Mouse (Mus musculus) heart, postnatal 10 days (tissue): ENCODE measurements around the gene 4930563M21Rik. TPM values are rescaled to one million over a fixed set of nuclear protein-coding genes. Genes with fewer than 3 reads are reported as not detected.
"Not testable (repeated sequence)": the region's sequence is repeated elsewhere in the genome, so short reads cannot be mapped to it uniquely, and the experiment has no call there.

Source experiments
- DNase-seq, 2 experiments: peaks; one replicate each; pipeline ENCODE4 v3.0.0; 2021
- intact Hi-C: fragments of 180-260 bp; cut with DNase I; formaldehyde crosslinking; loops from one replicate; pipeline ENCODE4 v1.15.1; 2025
- total RNA-seq, 2 experiments: library from RNA; stranded (reverse); gene quantifications; 2 replicates each; pipeline ENCODE4 v1.2.3; 2021

The 4930563M21Rik gene
- total RNA-seq, result not detected

GRCm38 (mm10) chr9:56010450-56010849, at the start of gene 4930563M21Rik:
TSS of gene 4930563M21Rik (minus strand) at chr9:56010550.
- intact Hi-C loops, result no loop called here

GRCm38 (mm10) chr9:56056147-56056546, 45.8 kb upstream of the 4930563M21Rik start:
- DNase-seq, result no peak
- intact Hi-C loops, result no loop called here

More at GRCm38 (mm10) chr9:56010450-56010849, at the start of gene 4930563M21Rik:
- no peak for DNase-seq

- intact Hi-C loops, result no loop called here
- DNase-seq, result no peak
These were observed 43.4 kb upstream of the 4930563M21Rik start for GRCm38 (mm10) chr9:56053796-56054195.

GRCm38 (mm10) chr9:56042181-56042621, 31.9 kb upstream of the 4930563M21Rik start:
- DNase-seq, result no peak
- intact Hi-C loops, result loop anchor here (1.0 kb wide), 1 partner anchor 21 kb away; no protein-coding TSS in a partner anchor

GRCm38 (mm10) chr9:56041372-56042180, 31.2 kb upstream of the 4930563M21Rik start, which contains the start of gene Rcn2:
TSS of gene Rcn2 (plus strand) at chr9:56041845.
- peak; percentile 97 for DNase-seq
- intact Hi-C loops, result loop anchor here (1.0 kb wide), 1 partner anchor 22 kb away; no protein-coding TSS in a partner anchor

GRCm38 (mm10) chr9:56032219-56032618, 21.9 kb upstream of the 4930563M21Rik start:
- intact Hi-C loops, result no loop called here
- no peak for DNase-seq

- intact Hi-C loops, result no loop called here
- DNase-seq, result no peak
These were observed 16.9 kb upstream of the 4930563M21Rik start for GRCm38 (mm10) chr9:56027292-56027691.

- intact Hi-C loops, result loop anchor here (2.0 kb wide), 1 partner anchor 94 kb away; no protein-coding TSS in a partner anchor
- peak; percentile 7 to 15 for DNase-seq
These were observed 14.4 kb upstream of the 4930563M21Rik start for GRCm38 (mm10) chr9:56024772-56025171.

- DNase-seq, intact Hi-C loops: not testable (repeated sequence)
These were observed 5.7 kb downstream of the 4930563M21Rik start for GRCm38 (mm10) chr9:56004679-56005078.

- intact Hi-C loops, result no loop called here
- DNase-seq, result peak; percentile 26 to 58
These were observed 63.5 kb downstream of the 4930563M21Rik start for GRCm38 (mm10) chr9:55946819-55947218.

- intact Hi-C loops, result no loop called here
- DNase-seq, result no peak
These were observed 69.0 kb downstream of the 4930563M21Rik start for GRCm38 (mm10) chr9:55941356-55941755.

GRCm38 (mm10) chr9:55938618-55938985, 71.7 kb downstream of the 4930563M21Rik start:
- intact Hi-C loops, result no loop called here
- DNase-seq, result no peak

GRCm38 (mm10) chr9:55937664-55938617, 72.4 kb downstream of the 4930563M21Rik start, which contains the start of gene Scaper:
TSS of gene Scaper (minus strand) at chr9:55938119.
- peak; percentile 89 to 91 for DNase-seq
- intact Hi-C loops, result no loop called here

- intact Hi-C loops, result no loop called here
- DNase-seq, result peak; percentile 6 to 18
These were observed 73.1 kb downstream of the 4930563M21Rik start for GRCm38 (mm10) chr9:55937224-55937663.

GRCm38 (mm10) chr9:55932482-55932881, 77.9 kb downstream of the 4930563M21Rik start:
- intact Hi-C loops, result no loop called here
- no peak for DNase-seq

- intact Hi-C loops, result loop anchor here (2.0 to 5.0 kb wide), 3 partner anchors 211 to 450 kb away; partner anchors contain the start of gene Isl2
- DNase-seq, result peak in 1 of 2 experiments; percentile 39
These were observed 91.8 kb downstream of the 4930563M21Rik start for GRCm38 (mm10) chr9:55918579-55918978.

- intact Hi-C loops, result loop anchor here (1.0 to 5.0 kb wide), 3 partner anchors 209 to 487 kb away; partner anchors contain the start of gene Isl2
- no peak for DNase-seq
These were observed 93.6 kb downstream of the 4930563M21Rik start for GRCm38 (mm10) chr9:55916751-55917150.
